Mouse (Mus musculus): Measurements from ENCODE around the gene Cyb5d2.

Cyb5d2 gene

GRCm38 (mm10) chr11:72795455-72796295 is at the start of gene Cyb5d2, which contains the start of gene Zzef1:
TSS of gene Cyb5d2 (minus strand) at chr11:72796142.
TSS of gene Zzef1 (plus strand) at chr11:72796226.
- peak; percentile 95 for DNase-seq (ENCODE audit: low read depth, low spot score)

GRCm38 (mm10) chr11:72845526-72845925 is 49.6 kb upstream of the Cyb5d2 start:
- no peak for DNase-seq (ENCODE audit: low read depth, low spot score)

DNA sequence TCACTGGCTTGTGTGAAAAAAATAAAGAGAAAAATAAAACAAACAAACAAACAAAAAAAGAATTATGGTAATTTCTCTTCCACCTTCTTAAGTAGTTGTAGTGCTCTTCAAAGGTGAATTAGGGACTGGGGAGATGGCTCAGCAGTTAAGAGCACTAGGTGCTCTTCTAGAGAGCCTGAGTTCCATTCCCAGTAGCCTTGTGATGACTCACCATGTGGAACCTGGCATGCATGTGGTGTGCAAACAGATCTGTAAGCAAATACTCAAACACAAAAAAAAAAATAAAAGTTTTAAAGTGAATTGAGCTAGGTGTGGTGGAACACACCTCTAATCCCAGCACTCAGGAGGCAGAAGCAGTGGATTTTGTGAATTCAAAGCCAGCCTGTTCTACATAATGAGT is 47.6 kb upstream of the Cyb5d2 start:
- DNase-seq (ENCODE audit: low read depth, low spot score) = no peak

DNA sequence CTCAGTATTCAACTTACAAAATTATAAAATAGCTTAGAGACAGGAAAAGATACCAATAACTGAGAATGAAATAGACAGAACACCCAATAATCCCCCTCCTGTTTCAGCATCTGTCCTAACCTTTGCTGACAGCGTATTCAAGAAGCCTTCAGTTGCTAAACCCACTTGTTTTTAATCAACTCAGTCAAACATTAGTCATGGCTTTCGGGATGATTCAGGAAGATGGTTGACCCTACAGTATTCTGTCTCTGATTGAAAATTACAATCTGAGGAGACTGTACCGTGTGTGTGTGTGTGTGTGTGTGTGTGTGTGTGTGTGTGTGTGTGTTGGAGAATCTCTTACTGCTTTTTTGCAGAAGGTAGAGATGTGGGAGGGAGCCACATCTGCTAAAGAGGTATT is 46.8 kb upstream of the Cyb5d2 start:
- DNase-seq (ENCODE audit: low read depth, low spot score) = no peak

DNA sequence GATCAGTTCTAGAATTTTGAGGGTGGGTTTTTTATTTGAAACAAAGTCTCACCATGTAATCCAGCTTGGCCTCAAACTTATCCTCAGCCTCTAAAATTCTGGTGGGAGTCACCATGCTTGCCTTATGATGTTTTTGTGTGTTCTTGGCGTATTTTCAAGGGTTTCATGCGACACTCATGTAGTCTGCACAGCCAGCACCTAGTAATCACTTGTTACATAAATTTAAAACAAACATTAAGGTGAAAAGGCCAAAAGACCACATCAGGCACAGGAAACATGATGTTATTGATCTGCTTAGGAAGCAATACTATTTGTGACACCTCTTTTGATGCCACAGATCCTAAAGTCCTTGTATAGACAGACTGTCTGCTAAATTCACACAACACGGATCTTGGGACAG is 33.9 kb upstream of the Cyb5d2 start:
- DNase-seq (ENCODE audit: low read depth, low spot score) = no peak

DNA sequence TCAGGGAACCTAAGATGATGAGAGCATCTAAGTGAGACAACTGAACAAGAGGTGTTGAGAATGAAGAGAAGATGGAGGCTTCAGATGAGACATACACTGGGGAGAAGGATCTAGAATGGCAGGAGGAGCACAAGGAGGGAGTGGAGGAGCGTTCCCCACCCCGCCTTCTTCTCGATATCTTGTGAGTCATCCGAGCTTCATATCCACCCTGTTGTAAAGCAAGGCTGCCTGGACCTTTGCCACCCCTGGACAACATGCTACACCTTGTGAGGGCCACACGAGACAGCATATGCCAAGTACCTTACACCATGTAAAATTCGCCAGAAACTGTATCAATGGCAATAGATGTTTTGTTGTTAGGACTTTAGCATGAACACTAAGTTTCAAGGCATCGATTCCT is 25.1 kb upstream of the Cyb5d2 start:
- DNase-seq (ENCODE audit: low read depth, low spot score) = no peak

- DNase-seq (ENCODE audit: low read depth, low spot score) = no peak
Measured at GRCm38 (mm10) chr11:72818067-72818466, 22.1 kb upstream of the Cyb5d2 start.

DNA sequence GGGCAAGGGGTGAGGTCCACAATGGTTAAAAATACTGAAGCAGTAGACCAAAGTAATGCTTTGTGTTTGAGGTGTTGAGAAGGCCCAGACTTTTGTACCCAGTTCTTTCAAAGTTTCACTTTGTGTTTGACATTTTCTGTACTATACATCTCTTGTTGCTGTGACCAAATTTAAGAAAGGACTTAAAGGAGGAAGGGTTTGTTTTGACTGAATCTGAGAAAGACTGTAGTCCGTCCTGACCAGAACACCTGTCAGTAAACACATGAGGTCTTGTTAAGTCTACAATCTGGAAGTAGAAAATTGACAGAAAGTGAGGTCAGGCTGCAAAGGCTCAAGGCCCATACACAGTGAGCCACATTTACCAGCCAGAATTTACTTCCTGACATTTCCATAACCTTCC is 20.9 kb upstream of the Cyb5d2 start:
- DNase-seq (ENCODE audit: low read depth, low spot score) = no peak

DNA sequence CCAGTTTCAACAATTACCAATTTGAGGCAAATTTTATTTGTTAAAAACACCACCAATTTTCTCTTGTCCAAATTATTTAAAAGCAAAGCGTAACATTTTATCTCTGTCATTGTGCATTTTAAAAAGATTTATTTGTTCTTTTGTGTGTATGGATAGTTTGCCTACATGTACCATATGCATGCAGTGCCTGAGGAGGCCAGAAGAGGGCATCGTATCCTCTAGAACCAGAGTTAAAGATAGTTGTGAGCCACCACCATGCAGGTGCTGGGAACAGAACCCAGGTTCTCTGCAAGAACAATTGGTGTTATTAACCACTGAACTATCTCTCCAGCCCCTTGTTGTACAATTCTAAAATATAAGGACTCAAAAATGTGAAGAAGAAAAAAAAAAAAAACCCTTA is 18.2 kb upstream of the Cyb5d2 start:
- no peak for DNase-seq (ENCODE audit: low read depth, low spot score)

DNA sequence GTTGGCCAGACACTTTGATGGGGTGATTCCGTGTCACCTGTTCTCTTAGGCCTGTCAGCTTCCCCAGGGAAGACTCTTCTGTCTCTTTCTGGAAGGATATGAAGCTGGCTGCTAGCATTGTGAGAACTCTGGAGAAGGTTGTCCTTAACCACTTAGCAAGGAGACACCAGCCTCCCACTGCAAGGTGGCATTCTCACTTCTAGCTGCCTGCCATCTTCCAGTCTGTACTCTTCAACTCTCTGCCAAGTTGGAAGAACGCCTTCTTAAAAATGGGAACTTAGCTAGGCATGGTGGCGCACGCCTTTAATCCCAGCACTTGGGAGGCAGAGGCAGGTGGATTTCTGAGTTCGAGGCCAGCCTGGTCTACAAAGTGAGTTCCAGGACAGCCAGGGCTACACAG is 17.7 kb upstream of the Cyb5d2 start:
- no peak for DNase-seq (ENCODE audit: low read depth, low spot score)

GRCm38 (mm10) chr11:72807992-72808391 is 12.1 kb upstream of the Cyb5d2 start:
- no peak for DNase-seq (ENCODE audit: low read depth, low spot score)

DNA sequence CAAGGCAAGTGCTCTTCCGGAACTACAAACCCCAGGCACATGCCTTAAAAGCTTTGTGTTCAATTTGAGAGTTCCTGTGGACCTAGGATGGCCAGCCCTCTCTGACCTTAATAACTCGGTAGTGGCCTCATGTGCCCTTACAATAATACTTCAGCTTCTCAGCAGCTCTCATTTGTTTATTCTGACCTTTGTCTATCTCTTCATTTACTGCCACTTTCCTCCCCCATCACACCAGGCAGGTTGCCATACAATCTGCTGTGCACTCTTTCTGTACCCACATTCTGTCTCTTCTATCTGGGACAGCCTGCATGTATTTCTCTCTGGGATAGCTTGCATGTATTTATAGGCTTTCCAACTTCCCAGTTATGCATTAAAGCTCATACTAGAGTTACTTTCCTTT is 10.6 kb upstream of the Cyb5d2 start:
- no peak for DNase-seq (ENCODE audit: low read depth, low spot score)

- DNase-seq (ENCODE audit: low read depth, low spot score) = no peak
Measured at GRCm38 (mm10) chr11:72805232-72805631, 9.3 kb upstream of the Cyb5d2 start.

DNA sequence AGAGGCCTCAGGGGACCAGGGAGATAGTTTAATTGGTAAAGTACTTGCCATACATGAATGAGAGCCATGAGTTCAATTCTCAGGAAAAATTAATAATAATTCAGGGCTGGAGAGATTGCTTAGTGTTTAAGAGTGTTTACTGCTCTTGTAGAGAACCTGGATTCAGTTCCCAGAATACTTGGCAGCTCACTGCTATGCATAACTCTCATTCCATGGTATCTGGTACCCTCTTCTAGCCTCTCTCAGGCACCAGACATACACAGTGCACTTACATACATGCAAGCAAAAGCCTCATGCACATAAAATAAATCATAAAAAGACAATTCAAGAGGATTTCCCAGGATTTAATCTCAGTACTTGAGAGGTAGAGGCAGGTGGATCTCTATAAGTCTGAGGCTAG is 8.6 kb upstream of the Cyb5d2 start:
- DNase-seq (ENCODE audit: low read depth, low spot score) = no peak

DNA sequence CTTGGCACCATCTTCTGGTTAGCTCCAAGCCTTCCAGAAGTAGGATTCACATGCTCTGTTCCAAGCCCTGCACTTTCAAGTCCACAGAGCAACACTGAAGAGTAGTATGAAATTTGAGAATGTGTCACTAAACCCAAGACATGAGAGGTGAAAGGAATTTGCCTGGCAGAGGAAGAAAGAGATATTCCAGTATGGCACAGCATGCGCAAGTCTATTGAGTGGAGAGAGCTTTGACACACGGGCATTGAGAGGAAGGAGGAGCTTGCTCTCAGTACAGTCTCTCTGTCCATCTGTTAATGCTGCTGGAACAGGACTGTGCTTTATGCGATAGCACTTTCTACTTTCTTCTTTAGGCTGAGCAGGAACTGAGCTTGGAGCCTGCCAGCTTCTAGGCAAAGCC is 7.1 kb upstream of the Cyb5d2 start:
- DNase-seq (ENCODE audit: low read depth, low spot score) = no peak

GRCm38 (mm10) chr11:72801182-72801581 is 5.2 kb upstream of the Cyb5d2 start:
- DNase-seq (ENCODE audit: low read depth, low spot score) = no peak

GRCm38 (mm10) chr11:72798112-72798511 is 2.2 kb upstream of the Cyb5d2 start:
- no peak for DNase-seq (ENCODE audit: low read depth, low spot score)

DNA sequence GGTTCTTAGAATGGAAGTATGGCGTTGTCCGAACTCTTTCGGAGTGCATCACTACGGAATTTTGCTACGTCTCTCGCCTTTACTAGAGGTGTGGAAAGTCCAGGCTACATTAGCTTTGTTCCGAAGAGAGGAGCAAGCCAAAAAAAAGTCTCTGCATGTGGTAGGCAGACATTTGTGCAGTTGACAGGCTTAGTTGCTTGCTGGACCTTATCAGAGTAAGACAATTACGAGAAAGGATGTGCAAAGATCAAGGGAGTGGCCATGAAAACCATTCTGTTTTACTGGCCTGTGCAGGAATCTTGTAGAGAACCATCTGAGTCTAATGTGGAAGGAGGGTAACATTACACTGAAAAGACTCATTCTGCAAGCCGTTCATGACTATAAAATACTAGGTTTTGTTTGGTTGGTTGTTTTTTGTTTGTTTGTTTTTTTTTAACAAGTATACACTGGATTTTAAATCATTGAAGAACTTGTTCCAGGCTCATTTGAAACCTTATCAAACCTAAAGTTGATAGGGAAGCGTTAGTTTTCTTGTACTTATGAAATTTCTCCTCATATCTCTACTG is 914 bp upstream of the Cyb5d2 start:
- no peak for DNase-seq (ENCODE audit: low read depth, low spot score)

GRCm38 (mm10) chr11:72796296-72796687 is 350 bp upstream of the Cyb5d2 start:
- no peak for DNase-seq (ENCODE audit: low read depth, low spot score)

GRCm38 (mm10) chr11:72795149-72795454 is 840 bp downstream of the Cyb5d2 start:
- DNase-seq (ENCODE audit: low read depth, low spot score) = peak; percentile 59

DNA sequence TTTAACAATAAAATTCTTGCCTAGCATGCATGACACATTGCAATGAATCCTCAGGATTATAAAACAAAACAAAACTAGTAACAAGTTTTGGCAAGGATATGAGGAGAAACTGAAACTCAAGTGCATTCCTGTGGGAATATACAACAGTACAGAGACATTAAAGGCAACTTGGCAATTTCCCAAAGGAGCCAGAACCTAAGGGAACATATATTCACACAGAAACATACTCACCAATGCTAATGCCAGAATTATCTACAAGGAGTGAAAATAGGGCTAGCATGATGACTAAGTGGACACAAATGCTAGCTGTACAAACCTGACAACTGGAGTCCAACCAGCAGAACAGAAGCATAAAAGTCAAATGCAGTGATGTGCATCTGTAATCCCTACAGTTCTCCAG is 3.9 kb downstream of the Cyb5d2 start:
- no peak for DNase-seq (ENCODE audit: low read depth, low spot score)

GRCm38 (mm10) chr11:72782503-72782902 is 13.4 kb downstream of the Cyb5d2 start:
- no peak for DNase-seq (ENCODE audit: low read depth, low spot score)

GRCm38 (mm10) chr11:72782103-72782502 is 13.8 kb downstream of the Cyb5d2 start:
- DNase-seq (ENCODE audit: low read depth, low spot score) = no peak

GRCm38 (mm10) chr11:72778957-72779356 is 17.0 kb downstream of the Cyb5d2 start:
- DNase-seq (ENCODE audit: low read depth, low spot score) = no peak
